Mouse (Mus musculus): Measurements from ENCODE around the gene Rfxank. TPM values are rescaled to one million over a fixed set of nuclear protein-coding genes. Genes with fewer than 3 reads are reported as not detected.
A peak's percentile ranks its signal among the peaks of the same experiment; 100 is the strongest.

The Rfxank gene
- polyA plus RNA-seq, 2 experiments = 17.6 to 33.5 TPM

GRCm38 (mm10) chr8:70134931-70135330 is 4.0 kb downstream of the Rfxank start:
- H3K9me3 ChIP-seq (ENCODE audit: control insufficient read depth, low read length) = no peaks in the 10 kb centered on the region
- no peak overlapping the region for H3K9ac ChIP-seq (ENCODE audit: low read depth, low read length, severe bottlenecking)
- DNase-seq (ENCODE audit: low spot score) (no peak), ATAC-seq (ENCODE audit: low FRiP score, low read depth) (no peak)
- no peak overlapping the region for H3K27ac ChIP-seq (replicated peaks; ENCODE audit: low read depth, low read length)
- peaks cover 46% of the 10 kb centered on the region for H3K36me3 ChIP-seq (ENCODE audit: control insufficient read depth, insufficient read depth, low read length)
- H3K4me1 ChIP-seq (ENCODE audit: control insufficient read depth, insufficient read depth, low read length) = peaks cover 12% of the 10 kb centered on the region
- no peak overlapping the region for H3K4me3 ChIP-seq (replicated peaks; ENCODE audit: low read length)
- no peak overlapping the region for H3K4me2 ChIP-seq (replicated peaks; ENCODE audit: low read depth, low read length, severe bottlenecking)
- WGBS = 96% methylated on average over 9 of the region's 9 CpGs
- no peaks in the 10 kb centered on the region for H3K27me3 ChIP-seq (ENCODE audit: control insufficient read depth, insufficient read depth, low read length)
- no peak for TF ChIP-seq POLR2A (IDR thresholded peaks at IDR 0.05; ENCODE audit: borderline replicate concordance, extremely low read depth, insufficient read depth, insufficient read length)

- TF ChIP-seq POLR2A (IDR thresholded peaks at IDR 0.05; ENCODE audit: borderline replicate concordance, extremely low read depth, insufficient read depth, insufficient read length) = no peak
- H3K27ac ChIP-seq (replicated peaks; ENCODE audit: low read depth, low read length) = no peak overlapping the region
- H3K27me3 ChIP-seq (ENCODE audit: control insufficient read depth, insufficient read depth, low read length) = no peaks in the 10 kb centered on the region
- peaks cover 12% of the 10 kb centered on the region for H3K4me1 ChIP-seq (ENCODE audit: control insufficient read depth, insufficient read depth, low read length)
- WGBS = 92% methylated on average over 4 of the region's 5 CpGs
- no peak overlapping the region for H3K4me3 ChIP-seq (replicated peaks; ENCODE audit: low read length)
- DNase-seq (ENCODE audit: low spot score) (no peak), ATAC-seq (ENCODE audit: low FRiP score, low read depth) (no peak)
- no peak overlapping the region for H3K9ac ChIP-seq (ENCODE audit: low read depth, low read length, severe bottlenecking)
- no peak overlapping the region for H3K4me2 ChIP-seq (replicated peaks; ENCODE audit: low read depth, low read length, severe bottlenecking)
- H3K9me3 ChIP-seq (ENCODE audit: control insufficient read depth, low read length) = no peaks in the 10 kb centered on the region
- peaks cover 46% of the 10 kb centered on the region for H3K36me3 ChIP-seq (ENCODE audit: control insufficient read depth, insufficient read depth, low read length)
Measured at GRCm38 (mm10) chr8:70134086-70134485, 4.9 kb downstream of the Rfxank start.

GRCm38 (mm10) chr8:70131166-70131883 is 7.6 kb downstream of the Rfxank start, which contains the start of gene Nr2c2ap:
TSS of gene Nr2c2ap (plus strand) at chr8:70131333.
- H3K4me3 ChIP-seq (replicated peaks; ENCODE audit: low read length) = peak within 1 kb of the TSS; percentile 73
- TF ChIP-seq POLR2A (IDR thresholded peaks at IDR 0.05; ENCODE audit: borderline replicate concordance, extremely low read depth, insufficient read depth, insufficient read length) = peak; percentile 36; the same call in 1 of the 2 replicates
- DNase-seq (ENCODE audit: low spot score) = peak; percentile 90
- H3K4me1 ChIP-seq (ENCODE audit: control insufficient read depth, insufficient read depth, low read length) = 0 out of 2 replicates have a peak, but pooled peaks cover 6% of the 10 kb centered on the region
- H3K27ac ChIP-seq (replicated peaks; ENCODE audit: low read depth, low read length) = no peak within 1 kb of the TSS
- H3K36me3 ChIP-seq (ENCODE audit: control insufficient read depth, insufficient read depth, low read length) = peaks cover 41% of the 10 kb centered on the region
- WGBS = 1% methylated on average over 35 of the region's 37 CpGs
- H3K27me3 ChIP-seq (ENCODE audit: control insufficient read depth, insufficient read depth, low read length) = no peaks in the 10 kb centered on the region
- no peaks in the 10 kb centered on the region for H3K9me3 ChIP-seq (ENCODE audit: control insufficient read depth, low read length)
- peak within 1 kb of the TSS; percentile 61 for H3K9ac ChIP-seq (ENCODE audit: low read depth, low read length, severe bottlenecking)
- peak; percentile 88 for ATAC-seq (ENCODE audit: low FRiP score, low read depth)
- peak within 1 kb of the TSS; percentile 82 for H3K4me2 ChIP-seq (replicated peaks; ENCODE audit: low read depth, low read length, severe bottlenecking)

GRCm38 (mm10) chr8:70130066-70130465 is 8.9 kb downstream of the Rfxank start:
- H3K9me3 ChIP-seq (ENCODE audit: control insufficient read depth, low read length) = no peaks in the 10 kb centered on the region
- no peak for TF ChIP-seq POLR2A (IDR thresholded peaks at IDR 0.05; ENCODE audit: borderline replicate concordance, extremely low read depth, insufficient read depth, insufficient read length)
- ATAC-seq (ENCODE audit: low FRiP score, low read depth) (no peak), DNase-seq (ENCODE audit: low spot score) (no peak)
- peak overlapping the region; percentile 19; the same call in 1 of the 2 replicates for H3K27ac ChIP-seq (replicated peaks; ENCODE audit: low read depth, low read length)
- whole genome bisulfite sequencing = 80% methylated on average over 3 of the region's 3 CpGs
- no peak overlapping the region for H3K4me3 ChIP-seq (replicated peaks; ENCODE audit: low read length)
- peaks cover 29% of the 10 kb centered on the region for H3K36me3 ChIP-seq (ENCODE audit: control insufficient read depth, insufficient read depth, low read length)
- 0 out of 2 replicates have a peak, but pooled peaks cover 6% of the 10 kb centered on the region for H3K4me1 ChIP-seq (ENCODE audit: control insufficient read depth, insufficient read depth, low read length)
- no peak overlapping the region for H3K4me2 ChIP-seq (replicated peaks; ENCODE audit: low read depth, low read length, severe bottlenecking)
- H3K27me3 ChIP-seq (ENCODE audit: control insufficient read depth, insufficient read depth, low read length) = no peaks in the 10 kb centered on the region
- H3K9ac ChIP-seq (ENCODE audit: low read depth, low read length, severe bottlenecking) = no peak overlapping the region

GRCm38 (mm10) chr8:70129309-70129952 is 9.5 kb downstream of the Rfxank start:
- Histone ChIP-seq H3K4me1 (ENCODE audit: control insufficient read depth, insufficient read depth, low read length) (0 out of 2 replicates have a peak, but pooled peaks cover 6% of the 10 kb centered on the region), H3K27ac (replicated peaks; ENCODE audit: low read depth, low read length) (peak overlapping the region; percentile 19; the same call in 1 of the 2 replicates), H3K9me3 (ENCODE audit: control insufficient read depth, low read length) (no peaks in the 10 kb centered on the region), H3K4me2 (replicated peaks; ENCODE audit: low read depth, low read length, severe bottlenecking) (no peak overlapping the region), H3K4me3 (replicated peaks; ENCODE audit: low read length) (no peak overlapping the region), H3K9ac (ENCODE audit: low read depth, low read length, severe bottlenecking) (no peak overlapping the region), H3K36me3 (ENCODE audit: control insufficient read depth, insufficient read depth, low read length) (peaks cover 23% of the 10 kb centered on the region), H3K27me3 (ENCODE audit: control insufficient read depth, insufficient read depth, low read length) (no peaks in the 10 kb centered on the region)
- TF ChIP-seq POLR2A (IDR thresholded peaks at IDR 0.05; ENCODE audit: borderline replicate concordance, extremely low read depth, insufficient read depth, insufficient read length) = no peak
- DNase-seq (ENCODE audit: low spot score) (no peak), ATAC-seq (ENCODE audit: low FRiP score, low read depth) (no peak)
- 71% methylated on average over 9 of the region's 9 CpGs for WGBS
